Mouse (Mus musculus) small intestine, adult 2 months (tissue): Measurements from ENCODE around the gene Slc1a2.

Experiments used
- CTCF ChIP-seq: fragments of 200-500 bp; IDR thresholded peaks from 2 replicates; pipeline ENCODE4 v1.5.1; 2012; ENCODE audit warnings: low read depth, mild to moderate bottlenecking, control low read depth, inconsistent platforms, low read length, moderate library complexity, mixed read lengths; ENCODE audit not compliant: insufficient replicate concordance, insufficient read length; ENCODE audit errors: extremely low read depth
- POLR2A ChIP-seq: fragments of 200-500 bp; IDR thresholded peaks from 2 replicates; pipeline ENCODE4 v1.6.1; 2012; ENCODE audit warnings: low read depth, mild to moderate bottlenecking, control low read depth, inconsistent platforms, low read length, moderate library complexity

- TF ChIP-seq POLR2A (no peak), CTCF (no peak)
These were observed 37.6 kb upstream of the Slc1a2 start for GRCm38 (mm10) chr2:102620744-102621429.
